Mouse (Mus musculus): ENCODE measurements at regions not wholly inside any gene's neighbourhood (a gene's known extent, or its start where the extent isn't known, plus 50 kb on each side); places are given as distances from the start of the nearest gene placed in this dataset.

DNA sequence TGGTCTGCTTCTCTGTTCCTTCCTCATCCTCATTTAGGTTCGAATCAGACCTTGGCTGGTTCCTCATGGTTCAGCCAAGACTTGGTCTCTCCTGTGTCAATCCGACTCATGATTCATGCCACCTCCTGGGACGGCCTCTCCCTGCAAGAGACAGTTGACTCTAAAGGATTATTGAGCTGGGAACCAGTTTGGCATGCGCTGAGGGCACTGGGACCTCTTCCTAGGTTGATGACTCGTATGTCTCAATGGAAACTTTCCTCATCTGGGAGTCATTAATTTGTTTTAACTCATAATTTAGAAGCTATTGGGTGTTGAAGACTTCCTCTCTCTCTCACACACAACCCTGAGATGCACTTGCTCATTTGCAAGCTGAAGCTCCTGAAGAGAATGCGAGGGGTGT lies 254.5 kb downstream of the Cog6 start:
- TF ChIP-seq POLR2A (IDR thresholded peaks at IDR 0.05; ENCODE audit: insufficient read depth, low read depth, low read length) (no peak), EP300 (IDR thresholded peaks at IDR 0.05; ENCODE audit: insufficient read depth, low read depth, low read length) (no peak), CTCF (IDR thresholded peaks at IDR 0.05) (no peak)
